Mouse (Mus musculus) left cerebral cortex, adult 6 months (tissue): ENCODE results near the gene Fam216a. TPM values are rescaled to one million over a fixed set of nuclear protein-coding genes. Genes with fewer than 3 reads are reported as not detected.

Experiments
- long read RNA-seq, 2 experiments: library from polyadenylated mRNA; unstranded; transcript quantifications; one replicate each; pipeline ENCODE4 v2.0.0; 2019 to 2020
- polyA plus RNA-seq: library from polyadenylated mRNA; unstranded; fragments of <200 nt; fragmentation: Nextera tagmentation; gene quantifications from 2 replicates; pipeline ENCODE4 v1.2.3, GENCODE M21; 2021

Gene Fam216a
- polyA plus RNA-seq: 106 and 121 TPM in 2 replicates
- long read RNA-seq, experiment 1, transcript Fam216a-201 (7 exons, 1,388 nt): major isoform, 362 of 401 reads
- long read RNA-seq, experiment 1, partial matches to known transcripts: 7 of 401 reads
- long read RNA-seq, experiment 1, other reads (novel, unspliced or antisense): 32 of 401 reads
- long read RNA-seq, experiment 2, transcript Fam216a-201 (7 exons, 1,388 nt): major isoform, 119 of 142 reads
- long read RNA-seq, experiment 2, partial matches to known transcripts: 4 of 142 reads
- long read RNA-seq, experiment 2, other reads (novel, unspliced or antisense): 19 of 142 reads

GRCm38 (mm10) chr5:122372192-122372769, at the start of gene Fam216a:
Gene Fam216a (minus strand): TSS chr5:122372364.

GRCm38 (mm10) chr5:122421271-122422068, 49.3 kb upstream of the Fam216a start, which contains the start of gene Anapc7:
Gene Anapc7 (plus strand): TSS chr5:122421693.

DNA sequence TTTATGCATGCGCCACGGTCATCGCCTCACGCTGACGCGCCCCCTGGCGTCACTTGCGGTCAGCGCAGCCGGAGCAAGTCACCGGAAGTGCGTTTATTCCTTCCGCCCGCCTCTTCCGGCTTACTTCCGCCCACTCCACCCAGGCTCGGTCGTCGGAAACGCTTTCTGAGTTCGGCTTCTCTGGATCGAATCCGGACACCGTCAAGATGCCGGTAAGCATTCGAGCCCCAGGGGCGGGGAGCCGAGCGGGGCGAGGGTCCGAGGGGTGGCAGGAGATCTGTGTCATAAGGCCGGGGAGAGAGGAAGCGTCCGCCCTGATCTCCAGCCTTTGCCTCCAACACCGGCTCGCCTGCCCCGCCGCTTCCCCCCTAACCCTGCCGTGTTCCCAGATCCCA, 19.6 kb upstream of the Fam216a start, which contains the start of gene Arpc3:
Gene Arpc3 (plus strand): TSS at position 93 of the 395 bp plus-strand sequence.

GRCm38 (mm10) chr5:122371591-122372191, 473 bp downstream of the Fam216a start, which contains the start of gene Gpn3:
Gene Gpn3 (plus strand): TSS chr5:122371876.

DNA sequence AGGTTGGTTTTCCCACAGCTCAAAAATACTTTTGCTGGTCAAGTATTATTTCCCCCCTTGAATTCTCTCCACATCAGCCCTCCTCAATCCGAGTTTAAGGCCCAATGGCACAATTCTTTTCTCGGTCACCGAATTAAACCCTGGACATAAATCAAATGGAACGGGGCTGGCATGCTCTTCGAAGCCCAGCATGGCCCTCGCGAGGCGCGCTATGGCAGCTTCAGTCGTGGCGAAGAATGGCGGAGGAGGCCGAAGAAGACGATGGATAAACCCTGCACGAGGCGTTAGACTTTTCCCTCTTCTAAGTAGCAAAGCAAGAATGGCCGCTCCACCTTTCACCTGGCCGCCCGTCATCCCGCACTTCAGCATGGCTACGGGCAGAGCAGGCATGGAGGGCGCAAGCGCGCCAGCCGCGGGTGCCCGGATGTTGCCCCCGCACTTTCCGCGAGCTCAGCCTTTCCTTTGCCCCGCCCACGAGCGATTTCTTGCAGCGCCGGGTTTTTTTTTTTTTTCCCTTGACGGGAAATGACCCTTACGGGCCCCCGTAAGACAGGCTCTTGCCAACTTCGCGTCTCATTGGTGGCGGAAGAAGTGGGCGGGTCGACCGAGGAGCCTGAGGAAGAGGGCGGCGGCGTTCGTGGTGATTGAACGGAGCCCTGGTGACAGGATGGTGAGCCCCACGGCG, 18.2 kb downstream of the Fam216a start, which contains the start of the genes Rad9b and Vps29:
Gene Rad9b (minus strand): TSS at position 427 of the 685 bp plus-strand sequence.
Gene Vps29 (plus strand): TSS at position 563 of the 685 bp plus-strand sequence.

Other genes with a start within 250 kb of the Fam216a start
- 0.14 and 0.27 TPM in 2 replicates for gene Ccdc63, start 231.5 kb downstream of the Fam216a start, polyA plus RNA-seq
- 31.6 and 137 TPM in 2 replicates for gene Ppp1cc, start 214.1 kb downstream of the Fam216a start, polyA plus RNA-seq
- 3.3 and 3.4 TPM in 2 replicates for gene Hvcn1, start 165.6 kb downstream of the Fam216a start, polyA plus RNA-seq
- 1.5 and 1.9 TPM in 2 replicates for gene Tctn1, start 107.9 kb downstream of the Fam216a start, polyA plus RNA-seq
- 8.5 and 13.9 TPM in 2 replicates for gene Pptc7, start 88.0 kb downstream of the Fam216a start, polyA plus RNA-seq
- 3.1 and 4.8 TPM in 2 replicates for gene Rad9b, start 18.1 kb downstream of the Fam216a start, polyA plus RNA-seq
- gene Vps29, start 18.0 kb downstream of the Fam216a start, polyA plus RNA-seq: 340 and 432 TPM in 2 replicates
- gene Gpn3, start 488 bp downstream of the Fam216a start, polyA plus RNA-seq: 28.4 and 35.3 TPM in 2 replicates
- 32.8 and 103 TPM in 2 replicates for gene Arpc3, start 19.5 kb upstream of the Fam216a start, polyA plus RNA-seq
- gene Anapc7, start 49.3 kb upstream of the Fam216a start, polyA plus RNA-seq: 21.9 and 23.4 TPM in 2 replicates
- 56.7 and 62.6 TPM in 2 replicates for gene Atp2a2, start 129.9 kb upstream of the Fam216a start, polyA plus RNA-seq
- gene Ift81, start 242.2 kb upstream of the Fam216a start, polyA plus RNA-seq: 28.2 and 29.1 TPM in 2 replicates